Mouse (Mus musculus) CH12.LX (cell line): Measurements from ENCODE around the gene Dusp10.

Source experiments
- CTCF ChIP-seq, 2 experiments: IDR thresholded peaks in 1 of 2; conservative IDR thresholded peaks in 1 of 2; 2 replicates each; pipeline ENCODE4 v1.5.1; 2011 to 2012; ENCODE audit warnings: low read depth in 2 of 2, low read length in 2 of 2, improper control_type of control experiment in 1 of 2, inconsistent platforms in 1 of 2, mild to moderate bottlenecking in 1 of 2, moderate library complexity in 1 of 2
- ELF1 ChIP-seq: IDR thresholded peaks from 2 replicates; pipeline ENCODE4 v1.6.1; 2014; ENCODE audit warnings: low read depth, mild to moderate bottlenecking, inconsistent platforms, low read length, improper control_type of control experiment
- ETS1 ChIP-seq: conservative IDR thresholded peaks from 2 replicates; pipeline ENCODE4 v1.6.1; 2012; ENCODE audit warnings: low read depth, mild to moderate bottlenecking, inconsistent platforms, low read length, improper control_type of control experiment, moderate library complexity
- HCFC1 ChIP-seq: IDR thresholded peaks from 2 replicates; pipeline ENCODE4 v1.6.1; 2012; ENCODE audit warnings: low read depth, mild to moderate bottlenecking, inconsistent platforms, low read length, improper control_type of control experiment
- JUN ChIP-seq: IDR thresholded peaks from 2 replicates; pipeline ENCODE4 v1.6.1; 2011; ENCODE audit warnings: low read depth, mild to moderate bottlenecking, low read length, improper control_type of control experiment, moderate library complexity; ENCODE audit not compliant: insufficient read depth
- MAZ ChIP-seq: IDR thresholded peaks from 2 replicates; pipeline ENCODE4 v1.6.1; 2012; ENCODE audit warnings: low read depth, mild to moderate bottlenecking, inconsistent platforms, low read length, improper control_type of control experiment, moderate library complexity
- NELFE ChIP-seq: IDR thresholded peaks from 2 replicates; pipeline ENCODE4 v1.6.1; 2011; ENCODE audit warnings: low read depth, low read length, improper control_type of control experiment
- SMC3 ChIP-seq: IDR thresholded peaks from 2 replicates; pipeline ENCODE4 v1.6.1; 2011; ENCODE audit warnings: low read depth, low read length, improper control_type of control experiment
- TBP ChIP-seq: conservative IDR thresholded peaks from 2 replicates; pipeline ENCODE4 v1.6.1; 2011; ENCODE audit warnings: low read depth, low read length, improper control_type of control experiment
- TCF12 ChIP-seq: IDR thresholded peaks from 2 replicates; pipeline ENCODE4 v1.6.1; 2014; ENCODE audit warnings: low read depth, mild to moderate bottlenecking, inconsistent platforms, low read length, improper control_type of control experiment
- USF1 ChIP-seq: IDR thresholded peaks from 2 replicates; pipeline ENCODE4 v1.6.1; 2014; ENCODE audit warnings: low read depth, mild to moderate bottlenecking, inconsistent platforms, low read length, improper control_type of control experiment
- ZC3H11A ChIP-seq: IDR thresholded peaks from 2 replicates; pipeline ENCODE4 v1.6.1; 2012; ENCODE audit warnings: low read depth, mild to moderate bottlenecking, inconsistent platforms, low read length, improper control_type of control experiment

GRCm38 (mm10) chr1:184094914-184095313 lies 81.8 kb downstream of the Dusp10 start:
- TF ChIP-seq CTCF (conservative IDR thresholded peaks at IDR 0.05 in 1 of 2, IDR thresholded peaks at IDR 0.05 in 1 of 2; ENCODE audit: low read depth in 2 of 2, low read length in 2 of 2) (no peak), ZC3H11A (no peak), TBP (no peak), ELF1 (no peak), USF1 (no peak), MAZ (no peak), ETS1 (no peak), SMC3 (no peak), NELFE (no peak), HCFC1 (no peak), JUN (no peak), TCF12 (no peak)
